Mouse (Mus musculus): ENCODE data around the gene Slc35e4.
A peak's percentile ranks its signal among the peaks of the same experiment; 100 is the strongest.

Slc35e4 gene

DNA sequence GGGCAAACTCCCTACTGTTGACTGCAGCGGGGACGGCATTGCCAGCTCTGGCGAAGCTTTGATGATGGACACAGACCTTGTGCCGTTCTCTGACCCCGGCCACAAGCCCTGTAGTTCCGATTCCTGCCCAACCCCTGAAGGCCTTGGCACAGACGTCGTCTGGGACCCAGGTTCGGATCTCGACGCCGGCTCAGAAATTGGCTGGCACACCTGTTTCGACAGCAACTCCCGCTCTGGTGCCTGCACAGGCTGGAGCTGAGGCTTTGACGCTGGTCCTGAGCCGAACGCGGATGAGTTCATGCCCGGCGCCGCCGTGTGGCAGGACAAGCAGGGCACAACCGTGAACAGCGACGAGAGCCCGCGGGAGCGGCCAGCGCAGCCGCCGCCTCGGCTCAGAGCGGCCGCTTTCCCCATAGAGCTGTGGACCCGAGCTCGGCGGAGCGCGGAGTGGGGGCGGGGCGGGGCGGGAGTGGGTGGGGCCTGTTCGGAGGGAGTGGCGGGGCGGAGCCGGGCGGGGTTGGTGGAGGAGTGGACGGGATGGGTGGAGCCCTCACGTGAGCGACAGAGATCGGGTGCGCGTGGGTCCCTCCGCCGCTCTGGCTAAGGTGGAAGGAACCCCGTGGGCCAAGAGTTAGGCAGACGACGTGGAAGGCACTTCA, 50.9 kb downstream of the Slc35e4 start, which contains the start of gene Osbp2:
Osbp2 (minus strand) TSS at position 450 of the 659 bp plus-strand sequence.
- peak; percentile 20 for DNase-seq (ENCODE audit: low spot score)

DNA sequence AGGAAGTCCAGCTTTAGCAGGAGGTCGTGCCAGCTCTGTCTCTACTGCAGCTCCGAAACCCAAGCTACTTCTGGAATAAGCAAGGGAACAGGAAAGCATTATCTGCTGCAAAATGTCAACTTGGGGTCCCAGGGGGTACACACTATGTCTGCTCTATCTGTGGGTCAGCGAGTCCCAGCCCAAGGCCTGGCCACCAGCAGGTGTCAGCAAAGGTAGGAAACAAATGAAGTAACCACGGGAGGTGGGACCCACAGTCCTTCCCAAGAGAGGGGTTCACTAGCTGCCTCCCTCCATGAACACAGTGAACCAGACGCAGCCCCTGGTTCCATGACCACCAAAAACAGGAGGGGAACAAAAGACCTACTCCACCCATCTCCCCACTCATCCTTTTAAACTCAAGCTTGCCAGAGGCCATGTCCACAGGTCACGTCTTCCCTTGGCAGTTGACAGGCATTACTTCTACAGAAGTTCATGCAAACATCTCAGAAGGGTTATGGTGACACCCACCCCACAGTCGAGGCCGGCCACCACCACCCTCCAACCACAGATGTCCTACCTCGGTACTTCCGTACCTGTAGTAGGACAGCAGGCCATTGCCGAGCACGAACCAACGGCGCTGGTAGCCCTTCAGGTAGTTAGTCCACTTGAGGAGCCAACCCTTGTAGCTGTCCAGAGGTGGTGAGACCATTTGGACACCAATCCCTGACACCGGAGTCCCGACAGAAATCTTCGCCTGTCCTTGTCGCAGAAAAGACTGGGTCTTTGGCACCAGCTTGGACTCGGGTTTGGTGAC, 51.6 kb downstream of the Slc35e4 start:
- DNase-seq (ENCODE audit: low spot score), result no peak

DNA sequence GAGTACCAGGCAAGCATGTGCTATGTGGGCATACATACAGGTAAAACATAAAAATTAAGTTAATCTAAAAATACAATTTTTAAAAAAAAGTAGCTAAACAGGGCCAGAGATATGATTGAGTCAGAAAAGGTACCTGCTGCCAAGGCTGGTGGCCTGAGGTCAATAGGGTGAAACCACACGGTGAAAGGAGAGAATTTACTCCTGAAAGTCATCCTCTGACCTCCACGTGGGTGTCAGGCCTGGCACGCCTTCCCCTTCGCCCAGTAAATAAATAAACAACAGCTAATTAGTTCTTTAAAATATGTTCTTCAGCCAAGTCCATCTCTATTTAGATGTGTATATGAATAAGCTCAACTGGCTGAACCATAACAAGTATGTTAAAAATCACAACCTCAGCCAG, 54.1 kb downstream of the Slc35e4 start:
- no peak for DNase-seq (ENCODE audit: low spot score)

DNA sequence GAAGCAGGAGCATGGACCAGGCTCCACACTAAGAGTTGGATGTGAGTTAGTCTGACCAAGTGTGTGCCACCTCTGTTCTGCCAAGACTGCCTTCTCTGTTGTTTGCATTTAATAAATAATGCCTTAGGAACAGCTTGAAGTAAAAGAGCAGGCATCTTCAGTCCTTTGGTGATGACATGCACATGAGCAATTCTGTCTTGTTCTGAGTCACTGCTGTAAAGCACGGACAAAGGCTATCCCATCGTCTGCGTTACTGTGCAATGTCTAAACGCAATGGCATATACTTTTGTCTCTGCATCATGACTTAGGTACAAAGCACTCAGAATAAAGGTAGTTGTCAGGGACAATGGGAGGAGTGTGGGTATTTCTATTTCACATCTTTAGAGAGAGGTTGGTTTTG, 54.7 kb downstream of the Slc35e4 start:
- no peak for DNase-seq (ENCODE audit: low spot score)

DNA sequence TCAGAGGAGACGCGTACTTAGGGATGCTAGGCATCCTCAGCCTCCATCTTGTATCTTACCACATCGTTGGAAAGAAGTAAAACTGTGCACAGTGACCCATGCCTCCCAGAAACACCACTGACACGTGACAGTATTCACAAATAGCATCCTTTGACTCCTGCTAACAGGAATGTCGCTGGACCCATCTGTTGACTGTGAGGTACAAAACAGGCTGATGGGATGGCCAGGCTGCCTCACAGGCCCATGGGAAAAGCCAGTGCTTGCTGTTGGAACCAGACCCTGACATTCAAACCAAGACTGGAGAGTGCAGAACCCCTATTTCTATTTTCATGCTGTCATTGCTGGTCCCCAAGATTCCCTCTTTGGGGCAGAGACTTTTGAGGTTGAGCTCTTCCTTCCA, 56.6 kb downstream of the Slc35e4 start:
- DNase-seq (ENCODE audit: low spot score), result no peak
